Mouse (Mus musculus) CH12F3 (cell line): ENCODE data around the gene Ugt3a1.
"Not testable (repeated sequence)": the region's sequence is repeated elsewhere in the genome, so short reads cannot be mapped to it uniquely, and the experiment has no call there.

Experiments used
- in situ Hi-C: fragments of 300-500 bp; cut with MboI; formaldehyde crosslinking; loops from 2 replicates; pipeline ENCODE4 v1.14.3; 2020; ENCODE audit warnings: low sequenced_read_pairs

Gene Ugt3a1

DNA sequence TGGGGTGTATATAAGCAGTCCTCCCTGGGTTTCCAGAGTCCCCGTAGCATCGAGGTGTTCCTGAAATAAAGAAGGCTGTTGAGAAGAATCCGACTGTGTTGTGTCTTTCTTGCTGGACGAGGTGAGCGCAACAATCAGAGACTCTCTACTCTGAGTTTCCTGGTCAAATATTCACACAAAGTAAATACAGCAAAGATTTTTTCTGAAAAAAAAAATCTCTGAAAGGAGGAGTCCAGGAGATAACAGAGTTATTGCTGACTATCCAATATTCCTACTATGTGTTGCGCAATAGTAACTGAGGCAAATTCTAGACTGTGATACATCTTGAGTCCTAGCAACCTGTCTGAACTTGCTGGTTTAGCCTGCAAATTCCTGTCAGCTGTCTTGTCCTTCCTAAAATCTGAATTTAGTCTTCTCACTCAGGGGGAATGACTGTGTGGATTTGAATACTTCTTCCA is at the start of gene Ugt3a1:
TSS of gene Ugt3a1 (plus strand) at position 51 of the 458 bp plus-strand sequence.
- in situ Hi-C loops, result no loop called here

DNA sequence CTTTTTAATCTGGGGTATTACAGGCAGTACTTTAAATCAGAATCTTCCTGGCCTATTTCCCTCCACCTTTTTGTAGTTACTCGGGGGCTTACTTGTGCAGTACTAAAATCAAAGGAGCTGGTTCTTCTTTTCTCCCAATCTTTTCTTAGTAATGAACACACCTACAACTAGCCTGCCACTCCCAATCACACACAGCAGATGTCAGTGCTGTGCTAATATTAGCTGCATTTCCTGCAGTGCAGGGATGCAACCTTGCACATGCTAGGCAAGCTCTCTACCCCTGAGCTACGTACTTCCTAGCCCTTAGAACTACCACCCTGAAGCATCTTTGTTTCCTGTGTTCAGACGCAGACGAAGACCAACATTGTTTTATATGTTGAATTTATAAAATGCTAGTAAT is 45.8 kb upstream of the Ugt3a1 start:
- in situ Hi-C loops, result not testable (repeated sequence)

DNA sequence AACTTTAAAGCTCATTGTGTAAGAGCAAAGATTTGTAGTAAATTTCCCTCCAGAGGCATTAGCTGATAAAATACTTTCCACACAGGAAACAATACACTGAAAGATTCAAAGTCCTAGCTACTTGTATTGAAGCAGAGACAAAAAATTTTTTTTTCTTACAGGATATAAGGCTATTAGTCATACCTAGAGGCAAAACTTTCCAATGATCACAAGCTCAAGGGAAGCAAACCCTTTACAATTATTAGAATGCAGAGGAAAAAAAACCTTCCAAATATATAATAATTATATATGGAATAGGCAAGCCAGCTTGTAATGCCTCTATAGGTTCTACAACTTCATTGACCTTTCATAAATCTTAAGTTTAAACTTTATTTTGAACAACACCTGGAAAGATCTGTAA is 30.3 kb upstream of the Ugt3a1 start:
- in situ Hi-C loops, result no loop called here

DNA sequence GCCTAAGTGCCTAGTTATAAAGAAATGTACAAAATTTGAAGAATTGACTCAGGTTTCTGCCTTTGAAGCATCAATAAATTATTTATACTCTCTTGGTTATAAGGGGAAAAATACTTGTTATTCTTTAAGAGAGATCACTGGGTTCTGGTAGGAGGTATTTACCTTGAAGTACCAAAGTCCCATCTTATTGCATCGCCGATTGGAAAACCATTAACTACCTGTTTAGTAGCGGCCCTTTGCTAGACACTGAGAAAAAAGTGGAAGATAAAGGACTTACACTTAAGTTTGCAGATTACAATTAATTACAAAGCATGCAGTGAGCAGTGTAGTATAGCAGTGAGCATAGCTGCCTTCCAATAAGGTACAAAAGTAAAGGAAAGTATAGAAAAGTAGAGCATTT is 23.8 kb upstream of the Ugt3a1 start:
- in situ Hi-C loops, result no loop called here

DNA sequence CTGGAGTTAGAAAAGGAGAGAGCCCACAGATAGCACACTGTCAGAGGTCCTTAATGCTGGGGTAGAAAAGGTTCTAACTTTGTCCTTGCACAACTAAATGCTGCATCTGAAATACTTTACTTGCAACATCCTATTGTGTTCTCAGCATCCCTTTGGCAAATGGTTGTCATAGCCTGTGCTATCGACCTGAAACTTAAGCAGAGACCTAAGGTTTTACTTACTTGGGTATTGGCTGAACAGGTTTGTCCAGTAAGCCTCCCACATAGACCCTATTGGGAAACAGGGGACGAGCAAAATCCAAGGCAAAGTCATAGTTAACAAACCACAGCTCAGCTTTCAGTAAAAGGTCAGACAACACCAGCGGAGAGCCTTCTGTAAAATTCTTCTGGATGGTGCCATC is 16.1 kb upstream of the Ugt3a1 start:
- in situ Hi-C loops, result no loop called here

DNA sequence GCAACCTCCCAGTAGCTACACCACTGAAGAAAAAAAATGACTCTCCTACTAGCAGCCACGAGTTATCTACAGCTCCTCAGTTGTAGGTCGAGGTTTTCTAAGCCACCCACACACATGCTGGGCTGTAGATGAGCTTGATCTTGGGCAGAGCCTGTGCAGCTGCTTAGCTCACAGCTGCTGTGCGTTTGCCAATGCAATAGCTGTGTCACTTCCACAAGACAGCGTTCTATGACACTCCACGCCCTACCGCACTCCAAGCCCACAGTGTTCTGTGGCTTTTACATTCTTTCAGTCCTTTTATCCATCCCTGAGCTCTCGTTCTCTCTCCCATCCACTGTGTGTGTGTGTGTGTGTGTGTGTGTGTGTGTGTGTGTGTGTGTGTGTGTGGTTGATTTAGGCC is 4.8 kb upstream of the Ugt3a1 start:
- in situ Hi-C loops, result no loop called here

DNA sequence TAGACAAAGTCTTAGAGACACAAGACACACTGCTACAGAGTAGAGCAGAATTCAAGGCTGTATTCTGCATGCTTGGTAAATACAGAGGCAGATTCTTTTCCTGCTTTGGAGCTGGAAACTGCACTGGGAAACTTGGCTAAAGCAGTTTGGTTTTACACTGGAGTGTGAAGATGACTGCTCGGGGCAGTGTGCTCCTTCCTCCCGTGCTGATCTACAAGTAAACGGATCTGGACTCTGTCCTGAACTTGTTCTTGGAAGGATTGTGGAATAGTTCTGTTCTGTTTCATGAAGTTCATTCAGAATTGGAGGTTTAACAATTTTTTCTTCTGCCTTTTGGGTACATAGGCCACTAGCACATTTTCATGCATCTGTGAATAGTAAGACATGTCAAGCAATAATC is 2.3 kb downstream of the Ugt3a1 start:
- in situ Hi-C loops, result no loop called here

DNA sequence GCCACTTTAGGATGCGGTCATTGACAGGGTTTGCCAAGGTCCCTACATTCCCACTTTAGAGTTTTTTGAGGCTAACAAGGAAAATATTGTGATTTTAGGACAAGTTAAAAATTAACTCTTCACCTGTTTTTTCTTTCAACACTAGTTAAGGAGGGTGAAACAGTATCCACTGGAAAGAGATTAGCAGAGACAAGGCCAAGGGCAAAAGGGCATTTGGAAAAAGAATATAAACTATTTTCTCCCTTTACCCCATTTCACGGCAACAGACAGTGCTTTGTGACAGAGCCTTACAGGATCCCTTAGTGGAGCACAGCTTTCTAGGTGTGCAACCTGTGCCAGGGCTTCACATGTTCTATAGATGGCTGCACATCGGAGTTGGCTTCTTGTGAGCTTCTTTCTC is 2.9 kb downstream of the Ugt3a1 start:
- in situ Hi-C loops, result no loop called here

DNA sequence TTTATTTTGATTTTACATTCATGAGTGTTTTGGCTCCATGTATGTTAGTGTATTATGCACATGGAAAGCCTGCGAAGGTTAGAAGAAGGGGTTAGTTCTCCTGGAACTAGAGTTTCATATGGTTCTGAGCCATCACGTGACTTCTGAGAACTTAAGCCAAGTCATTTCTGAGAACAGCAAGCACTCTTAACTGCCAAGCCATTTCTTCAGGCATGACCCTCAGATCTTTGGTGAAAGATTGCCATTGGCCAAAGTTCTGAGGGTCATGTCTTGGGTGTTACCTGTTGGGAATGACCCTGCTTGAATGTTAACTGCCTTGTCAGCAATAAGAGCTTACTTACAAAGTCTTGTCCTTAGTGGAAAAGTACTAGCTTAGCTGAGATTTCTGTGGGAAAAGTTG is 6.5 kb downstream of the Ugt3a1 start:
- in situ Hi-C loops, result no loop called here

DNA sequence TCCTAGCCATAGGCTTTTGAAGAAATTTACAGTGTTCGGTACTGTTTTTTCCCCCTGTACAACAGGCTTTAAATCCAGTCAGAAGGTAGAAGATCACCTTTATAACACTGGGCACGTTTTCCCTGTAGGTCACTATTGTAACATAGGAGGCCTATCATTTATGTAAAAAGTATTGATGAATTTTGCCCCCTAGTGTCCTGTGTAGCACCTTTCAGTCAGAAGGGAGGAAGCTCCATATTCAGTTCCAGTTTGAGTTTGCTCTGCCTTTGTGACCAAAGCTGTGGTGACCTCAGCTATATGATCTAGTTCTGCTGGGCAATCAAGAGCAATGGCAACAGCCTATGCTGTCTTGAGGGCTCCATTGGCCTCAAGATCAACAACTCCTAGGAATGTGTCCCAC is 13.0 kb downstream of the Ugt3a1 start:
- in situ Hi-C loops, result no loop called here

DNA sequence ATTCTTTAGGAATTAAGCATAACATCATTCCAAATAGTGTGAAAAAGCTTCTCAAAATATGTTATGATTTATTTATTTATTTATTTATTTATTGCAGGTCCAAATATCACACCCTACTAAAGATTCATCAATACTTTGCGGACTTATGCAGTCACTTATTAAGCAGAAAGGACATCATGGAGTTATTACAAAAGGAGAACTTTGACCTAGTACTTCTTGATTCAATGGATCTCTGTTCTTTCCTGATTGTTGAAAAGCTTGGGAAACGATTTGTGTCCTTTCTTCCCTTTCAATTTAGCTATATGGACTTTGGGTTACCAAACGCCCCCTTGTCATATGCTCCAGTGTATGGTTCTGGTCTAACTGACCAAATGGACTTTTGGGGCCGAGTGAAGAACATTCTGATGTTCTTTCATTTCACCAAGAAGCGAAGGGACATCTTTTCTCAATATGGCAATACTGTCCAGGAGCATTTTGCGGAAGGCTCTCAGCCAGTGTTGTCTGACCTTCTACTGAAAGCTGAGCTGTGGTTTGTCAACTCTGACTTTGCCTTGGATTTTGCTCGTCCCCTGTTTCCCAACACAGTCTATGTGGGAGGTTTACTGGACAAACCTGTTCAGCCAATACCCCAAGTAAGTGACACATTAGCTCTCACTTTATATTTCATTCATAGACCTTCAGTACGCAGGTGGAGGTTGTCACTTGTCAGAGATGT is 29.4 kb downstream of the Ugt3a1 start:
- in situ Hi-C loops, result no loop called here

DNA sequence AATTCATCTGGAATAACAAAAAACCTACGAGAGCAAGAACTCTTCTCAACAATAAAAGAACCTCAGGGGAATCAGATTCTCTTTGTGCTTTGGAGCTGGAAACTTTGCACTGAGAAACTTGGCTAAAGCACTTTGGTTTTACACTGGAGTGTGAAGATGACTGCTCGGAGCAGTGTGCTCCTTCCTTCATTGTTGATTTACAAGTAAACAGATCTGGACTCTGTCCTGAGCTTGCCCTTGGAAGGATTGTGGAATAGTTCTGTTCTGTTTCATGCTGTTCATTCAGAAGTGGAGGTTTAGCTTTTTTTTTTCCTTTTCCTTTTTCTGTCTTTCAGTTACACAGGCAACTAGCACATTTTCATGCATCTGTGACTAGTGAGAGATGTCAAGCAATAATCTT is 57.9 kb downstream of the Ugt3a1 start:
- in situ Hi-C loops, result no loop called here

DNA sequence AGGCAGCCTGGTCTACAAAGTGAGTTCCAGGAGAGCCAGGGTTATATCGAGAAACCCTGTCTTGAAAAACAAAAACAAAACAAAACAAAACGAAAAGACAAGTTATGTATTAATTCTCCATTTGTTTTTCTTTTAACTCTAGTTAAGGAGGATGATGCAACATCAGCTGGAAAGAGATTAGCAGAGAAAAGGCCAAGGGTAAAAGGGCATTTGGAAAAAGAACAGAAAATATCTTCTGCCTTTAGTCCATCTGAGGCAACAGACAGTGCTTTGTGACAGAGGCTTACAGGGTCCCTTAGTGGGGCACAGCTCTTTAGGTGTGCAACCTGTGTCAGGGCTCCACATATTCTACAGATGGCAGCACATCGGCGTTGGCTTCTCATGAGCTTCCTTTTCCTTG is 58.7 kb downstream of the Ugt3a1 start, which contains the start of gene Ugt3a2:
TSS of gene Ugt3a2 (plus strand) at position 210 of the 400 bp plus-strand sequence.
- in situ Hi-C loops, result no loop called here

DNA sequence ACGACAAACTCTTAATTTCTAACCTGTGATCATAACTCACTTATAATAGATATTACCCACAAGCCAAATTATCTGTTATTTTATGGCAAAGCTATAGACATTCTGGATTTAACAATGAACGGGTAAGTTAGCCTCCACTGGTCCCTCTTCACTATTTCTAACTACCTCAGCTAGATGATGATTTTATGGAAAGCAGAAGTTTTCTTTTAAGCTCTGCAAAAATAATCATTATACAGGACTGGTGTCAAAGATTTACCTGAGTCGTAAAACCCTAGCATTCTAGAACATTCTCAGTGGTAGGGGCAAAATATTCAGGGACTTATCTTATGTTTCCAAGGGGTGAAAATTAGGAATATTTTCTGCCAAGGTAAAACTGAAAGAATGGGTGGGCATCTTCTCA is 59.9 kb downstream of the Ugt3a1 start:
- in situ Hi-C loops, result no loop called here

DNA sequence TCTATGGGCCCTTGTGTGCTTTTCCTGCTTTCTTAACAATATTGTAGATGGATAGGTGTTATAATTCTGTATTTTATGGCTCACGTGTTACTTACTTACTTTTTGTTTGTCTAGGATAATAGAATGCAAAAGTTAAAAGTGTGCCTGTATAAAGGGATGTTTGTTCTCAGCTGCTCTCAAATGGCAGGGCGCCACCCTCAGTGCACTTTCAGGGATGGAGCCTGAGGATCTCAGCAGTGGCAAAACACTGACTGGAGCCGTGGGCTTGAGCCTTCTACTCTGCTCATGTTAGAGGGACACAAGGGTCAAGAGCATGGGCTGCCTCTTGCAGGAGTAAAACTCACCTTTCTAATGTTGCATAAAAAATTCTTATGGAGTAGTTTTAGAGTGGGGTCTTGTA is 60.3 kb downstream of the Ugt3a1 start:
- in situ Hi-C loops, result no loop called here

DNA sequence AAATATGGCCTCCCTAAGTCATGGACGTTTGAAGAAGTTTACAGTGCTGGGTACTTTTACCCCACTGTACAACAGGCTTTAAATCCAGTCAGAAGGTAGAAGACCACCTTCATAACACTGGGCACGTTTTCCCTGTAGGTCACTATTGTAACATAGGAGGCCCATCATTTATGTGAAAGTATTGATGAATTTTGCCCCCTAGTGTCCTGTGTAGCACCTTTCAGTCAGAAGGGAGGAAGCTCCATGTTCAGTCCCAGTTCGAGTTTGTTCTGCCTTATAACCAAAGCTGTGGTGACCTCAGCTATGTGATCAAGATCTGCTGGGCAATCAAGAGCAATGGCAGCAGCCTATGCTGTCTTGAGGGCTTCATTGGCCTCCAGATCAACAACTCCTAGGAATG is 72.1 kb downstream of the Ugt3a1 start:
- in situ Hi-C loops, result no loop called here

DNA sequence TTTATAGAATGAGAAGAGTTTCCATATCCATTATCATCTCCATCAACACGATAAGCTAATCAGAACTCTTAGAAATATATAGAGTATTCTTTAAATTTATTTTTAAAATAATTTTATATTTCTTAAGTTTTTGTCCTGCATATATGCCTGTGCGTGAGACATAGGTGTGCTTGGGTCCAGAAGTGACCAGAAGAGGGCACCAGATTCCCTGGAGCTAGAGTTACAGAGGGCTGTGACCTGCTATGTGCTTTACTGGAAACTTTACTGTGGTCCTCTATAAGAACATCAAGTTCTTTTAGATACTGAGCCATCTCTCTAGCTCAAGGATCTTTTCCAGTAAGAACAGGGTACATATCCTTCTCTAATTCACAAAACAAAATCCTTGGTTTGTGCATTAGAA is 86.1 kb downstream of the Ugt3a1 start:
- in situ Hi-C loops, result no loop called here
